Mouse (Mus musculus): ENCODE data around the gene Nptx2. TPM values are rescaled to one million over a fixed set of nuclear protein-coding genes. Genes with fewer than 3 reads are reported as not detected.

Gene Nptx2
- polyA plus RNA-seq (2012; rRNA removed; ENCODE audit: low replicate concordance): 1.6 and 1.8 TPM in 2 replicates

DNA sequence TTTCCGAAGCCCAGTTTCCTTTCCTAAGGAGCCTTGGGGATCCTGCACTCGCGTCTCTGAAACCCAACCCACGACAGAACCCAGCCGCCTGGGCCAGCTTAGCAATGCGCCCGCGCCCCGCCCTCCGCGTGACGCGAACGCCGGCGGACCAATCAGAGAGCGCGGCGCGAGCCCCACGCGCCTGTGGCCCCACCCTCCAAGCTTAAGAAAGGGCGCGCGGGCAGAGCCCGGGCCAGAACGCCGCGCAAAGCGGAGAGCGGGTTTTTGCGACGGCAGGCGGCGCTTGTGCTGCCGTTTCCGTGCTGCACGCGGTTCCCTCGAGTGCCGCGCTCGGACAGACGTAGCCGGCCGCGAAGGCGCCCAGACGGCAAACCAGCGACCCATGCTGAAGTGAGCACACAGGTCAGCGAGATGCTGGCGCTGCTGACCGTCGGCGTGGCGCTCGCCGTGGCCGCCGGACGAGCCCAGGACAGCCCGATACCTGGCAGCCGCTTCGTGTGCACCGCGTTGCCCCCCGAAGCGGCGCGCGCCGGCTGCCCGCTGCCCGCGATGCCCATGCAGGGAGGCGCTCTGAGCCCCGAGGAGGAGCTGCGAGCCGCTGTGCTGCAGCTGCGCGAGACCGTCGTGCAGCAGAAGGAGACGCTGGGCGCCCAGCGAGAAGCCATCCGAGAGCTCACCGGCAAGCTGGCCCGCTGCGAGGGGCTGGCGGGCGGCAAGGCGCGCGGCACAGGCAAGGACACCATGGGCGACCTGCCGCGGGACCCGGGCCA is at the start of gene Nptx2:
Nptx2 (plus strand) TSS at position 250 of the 770 bp plus-strand sequence.

Other genes with a start within 250 kb of the Nptx2 start
- gene Baiap2l1, start 187.8 kb upstream of the Nptx2 start, polyA plus RNA-seq (2012; rRNA removed; ENCODE audit: low replicate concordance): 1.9 TPM in 2 replicates
- gene Tmem130, start 215.9 kb downstream of the Nptx2 start, polyA plus RNA-seq (2012; rRNA removed; ENCODE audit: low replicate concordance): 0.31 and 0.34 TPM in 2 replicates
- gene Trrap, start 221.8 kb downstream of the Nptx2 start, polyA plus RNA-seq (2012; rRNA removed; ENCODE audit: low replicate concordance): 96.4 and 112 TPM in 2 replicates